Mouse (Mus musculus) retina, postnatal 7 days (tissue): ENCODE measurements around the gene Soat1.
"Not testable (repeated sequence)": the region's sequence is repeated elsewhere in the genome, so short reads cannot be mapped to it uniquely, and the experiment has no call there.

Source experiments
- DNase-seq: peaks from one replicate; pipeline ENCODE4 v3.0.0-alpha.2; 2012; ENCODE audit warnings: low read depth, low spot score

Gene Soat1

GRCm38 (mm10) chr1:156473961-156474503, at the start of gene Soat1:
Soat1 (minus strand) TSS chr1:156474331.
- peak; percentile 67 for DNase-seq

GRCm38 (mm10) chr1:156523842-156524241, 49.7 kb upstream of the Soat1 start, which contains the start of gene Gm10031:
Gm10031 (plus strand) TSS chr1:156524012.
- DNase-seq: not testable (repeated sequence)

GRCm38 (mm10) chr1:156521796-156522517, 47.8 kb upstream of the Soat1 start:
- no peak for DNase-seq

DNA sequence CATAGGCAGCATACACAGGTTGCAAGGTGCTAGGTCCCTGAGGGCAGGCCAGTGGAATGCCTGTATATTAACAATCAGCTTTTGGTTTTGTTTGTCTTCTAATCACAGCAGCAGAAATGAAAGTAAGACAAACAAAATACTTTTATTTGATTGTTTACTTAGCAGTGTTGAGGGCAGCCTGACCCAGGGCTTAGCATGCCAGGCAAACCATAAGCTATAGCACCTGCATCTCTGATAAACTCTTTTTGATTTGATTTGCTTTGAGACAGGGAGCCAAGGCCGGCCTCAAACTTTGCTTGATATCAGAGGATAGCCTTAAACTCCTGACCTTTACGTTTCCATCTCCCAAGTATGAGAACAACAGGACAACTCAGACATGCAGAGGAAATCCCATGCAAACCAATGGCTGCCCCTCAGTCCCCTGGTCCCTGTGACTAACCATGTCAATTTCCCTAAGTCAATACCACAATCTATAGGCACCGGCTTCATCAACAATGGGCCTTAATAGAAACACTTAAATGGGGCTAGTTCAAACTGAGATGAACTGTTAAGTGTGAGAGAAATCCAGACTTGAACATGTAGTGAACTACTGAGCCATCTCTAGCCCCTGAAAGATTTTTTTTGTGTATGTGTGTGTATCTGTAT, 46.1 kb upstream of the Soat1 start:
- DNase-seq: no peak

DNA sequence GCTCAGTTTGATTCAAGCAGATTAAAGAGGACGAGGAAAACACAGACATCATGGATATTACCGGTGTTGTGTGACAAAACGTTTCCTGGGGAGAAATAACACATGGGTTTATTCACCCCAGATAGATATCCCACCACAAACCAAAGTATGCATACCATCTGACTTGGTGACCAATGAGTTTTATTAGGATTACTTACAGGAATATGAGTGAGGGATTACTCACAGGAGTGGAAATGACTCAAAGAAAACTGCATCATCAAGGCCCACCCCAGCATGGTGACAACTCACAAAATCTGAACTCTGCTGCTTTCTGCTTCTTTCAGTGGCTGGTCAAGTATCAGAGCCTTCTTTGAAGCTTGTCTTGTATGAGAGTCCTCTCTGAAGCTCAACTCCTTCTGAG, 33.6 kb upstream of the Soat1 start:
- no peak for DNase-seq

DNA sequence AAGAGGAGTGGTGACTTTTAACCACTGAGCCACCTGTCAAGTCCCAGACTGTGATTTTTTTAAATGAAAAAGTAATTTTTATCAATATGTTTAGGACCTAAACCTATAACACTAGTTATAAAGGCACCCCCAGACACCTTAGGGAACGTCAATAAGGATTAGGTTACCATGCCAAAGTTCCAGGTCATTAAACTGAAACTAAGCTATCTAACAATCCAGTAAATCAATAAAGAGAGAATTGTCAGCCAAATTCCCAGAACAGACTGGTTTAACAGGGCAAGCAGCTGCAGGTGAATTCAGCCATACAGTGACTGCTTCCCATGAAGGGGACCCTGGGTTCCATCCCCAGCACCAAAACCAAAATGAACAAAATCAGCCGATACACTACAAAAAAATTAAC, 31.8 kb upstream of the Soat1 start:
- DNase-seq: no peak

DNA sequence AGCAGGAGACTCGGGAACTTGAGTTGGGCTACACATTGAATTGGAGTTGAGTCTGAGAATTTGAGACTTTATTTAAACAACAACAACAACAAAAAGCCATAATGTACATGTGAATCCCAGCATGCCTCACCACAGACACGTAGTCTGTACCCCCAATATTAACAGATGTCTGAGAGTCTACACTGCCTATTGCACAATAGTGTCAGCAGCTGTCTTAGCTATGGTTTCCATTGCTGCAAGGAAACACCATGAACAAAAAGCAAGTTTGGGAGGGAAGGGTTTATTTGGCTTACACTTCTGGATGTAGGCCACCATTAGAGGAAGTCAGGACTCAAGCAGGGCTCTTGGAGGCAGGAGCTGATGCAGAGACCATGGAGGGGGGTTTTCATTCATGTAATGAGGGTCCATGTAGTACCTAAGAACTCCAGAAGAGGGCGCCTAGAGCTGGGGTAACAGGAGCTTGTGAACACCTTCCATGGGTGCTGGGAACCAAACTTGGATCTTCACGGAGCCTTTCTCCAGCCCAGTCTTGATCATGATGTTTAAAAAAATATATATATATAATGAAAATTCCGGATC, 30.9 kb upstream of the Soat1 start:
- no peak for DNase-seq

- DNase-seq: no peak
These were observed 22.8 kb upstream of the Soat1 start for GRCm38 (mm10) chr1:156496910-156497309.

- no peak for DNase-seq
These were observed 20.9 kb upstream of the Soat1 start for GRCm38 (mm10) chr1:156495025-156495424.

DNA sequence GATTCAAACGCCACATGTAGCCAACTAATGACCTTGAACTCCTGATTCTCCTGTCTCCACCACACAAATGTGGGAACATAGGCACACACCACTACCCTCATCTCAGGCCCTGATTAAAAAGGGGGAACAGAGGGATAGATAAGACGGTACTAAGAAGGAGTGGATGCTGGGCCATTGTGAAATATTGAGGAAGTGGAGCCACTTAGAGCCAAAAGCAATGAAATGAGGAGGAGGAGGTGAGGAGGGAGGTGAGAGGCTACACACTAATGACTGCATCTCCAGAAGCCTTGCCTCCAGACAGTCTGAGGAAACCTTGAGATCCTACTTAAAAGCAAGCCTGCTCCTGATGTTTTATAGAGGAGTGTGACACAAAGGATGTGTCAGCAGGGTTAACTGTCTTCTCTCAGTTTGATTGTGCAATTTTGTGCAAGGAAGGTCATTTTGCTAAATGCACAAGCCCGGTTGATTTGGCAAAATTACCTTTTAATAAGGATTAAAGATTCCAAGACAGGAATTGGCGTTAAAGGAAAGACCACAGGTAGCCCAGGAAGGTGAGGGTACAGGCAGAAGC, 17.2 kb upstream of the Soat1 start:
- no peak for DNase-seq

DNA sequence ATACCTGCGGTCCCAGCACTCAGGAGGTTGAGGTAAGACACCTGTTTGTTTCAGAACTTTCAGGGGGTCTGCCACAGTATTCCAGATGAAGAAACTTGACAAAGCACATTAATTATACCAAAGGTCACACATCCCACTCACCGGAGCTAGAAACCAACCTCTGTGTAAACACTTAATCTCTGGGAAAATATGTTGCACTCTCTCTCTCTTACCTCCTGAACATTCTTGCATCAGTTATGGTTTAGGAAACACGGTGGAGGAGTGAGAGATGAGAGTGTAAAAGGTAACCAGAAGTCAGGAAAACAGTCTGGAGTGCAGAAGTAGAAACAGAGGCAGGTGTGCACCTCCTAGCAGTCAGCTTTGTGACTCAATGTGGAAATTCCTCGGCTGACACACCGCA, 13.9 kb upstream of the Soat1 start:
- DNase-seq: no peak

GRCm38 (mm10) chr1:156487498-156487897, 13.4 kb upstream of the Soat1 start:
- DNase-seq: no peak

DNA sequence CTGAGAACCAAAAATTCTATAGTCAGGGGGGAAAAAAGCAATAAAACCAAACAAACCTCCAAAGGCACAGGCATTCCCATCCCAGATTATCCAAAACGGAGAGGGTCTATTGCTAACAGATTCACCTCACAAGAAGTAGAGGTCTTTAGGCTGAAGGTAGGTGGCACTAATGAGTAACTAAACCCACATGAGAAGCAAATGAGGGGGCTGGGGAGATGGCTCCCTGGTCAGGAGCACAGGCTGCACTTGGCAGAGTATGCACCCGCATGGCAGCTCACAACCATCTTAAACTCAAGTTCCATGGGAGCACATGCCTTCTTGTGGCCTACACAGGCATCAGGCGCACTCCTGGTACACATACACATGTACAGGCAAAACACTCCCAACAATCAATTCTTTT, 7.7 kb upstream of the Soat1 start:
- no peak for DNase-seq

GRCm38 (mm10) chr1:156476535-156476934, 2.4 kb upstream of the Soat1 start:
- DNase-seq: no peak

DNA sequence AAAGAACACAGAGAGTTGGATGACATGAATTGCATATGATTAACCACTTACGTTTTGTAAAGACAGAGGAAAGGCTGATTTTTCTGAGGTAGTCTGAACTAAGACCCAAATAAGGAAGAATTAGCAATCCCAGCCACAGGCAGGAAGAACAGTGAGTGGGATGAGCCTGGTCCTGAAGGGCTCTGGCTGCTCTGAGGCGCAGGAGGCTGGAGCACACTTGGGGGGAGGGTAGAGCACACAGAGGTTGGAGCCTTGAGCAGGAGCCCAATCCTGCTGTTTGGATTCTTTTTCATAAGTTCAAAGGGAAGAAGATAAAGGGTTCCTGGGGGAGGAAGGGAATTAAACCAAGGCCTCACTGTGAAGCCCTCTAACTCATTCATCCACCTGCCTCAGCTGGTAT, 1.9 kb upstream of the Soat1 start:
- DNase-seq: no peak

DNA sequence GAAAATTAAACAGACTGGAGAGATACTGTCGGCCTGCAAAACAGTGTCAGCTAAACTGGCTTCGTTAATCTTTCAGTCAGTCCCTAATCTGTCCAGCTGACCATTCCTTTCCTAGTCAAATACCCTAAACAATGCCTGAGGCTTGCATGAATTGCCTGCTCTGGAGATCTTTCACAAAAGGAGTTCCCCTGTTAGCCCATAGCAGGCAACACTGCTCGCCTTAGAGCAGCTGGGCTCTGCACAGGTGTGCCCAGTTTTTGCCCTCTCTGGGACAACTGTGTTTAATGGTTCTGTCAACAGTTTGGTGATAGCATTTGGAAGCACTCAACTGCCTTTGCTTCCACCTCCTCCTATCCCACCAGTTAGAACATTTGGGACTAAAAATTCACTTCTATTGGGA, 723 bp upstream of the Soat1 start:
- no peak for DNase-seq

- no peak for DNase-seq
These were observed 1.1 kb downstream of the Soat1 start for GRCm38 (mm10) chr1:156473003-156473402.

GRCm38 (mm10) chr1:156471955-156472354, 2.2 kb downstream of the Soat1 start:
- DNase-seq: no peak

DNA sequence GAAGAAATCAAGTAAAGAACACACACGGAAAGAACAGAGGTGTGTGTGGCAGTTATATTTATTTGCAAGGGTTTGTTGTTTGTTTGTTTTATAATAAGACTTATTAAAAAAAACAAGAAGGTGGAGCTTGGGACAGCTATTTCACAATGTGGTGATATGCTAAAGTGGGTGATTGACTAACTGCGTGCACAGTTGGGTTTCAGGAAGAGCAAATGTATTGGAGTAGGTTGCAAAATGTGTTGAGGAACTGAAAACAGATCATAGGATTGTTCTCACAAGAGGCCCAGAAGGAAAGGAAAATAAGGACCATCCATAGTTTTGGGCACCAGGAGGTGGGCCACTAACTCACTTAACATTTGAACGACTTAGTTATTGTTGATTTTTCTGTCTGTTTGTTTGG, 3.1 kb downstream of the Soat1 start:
- no peak for DNase-seq

DNA sequence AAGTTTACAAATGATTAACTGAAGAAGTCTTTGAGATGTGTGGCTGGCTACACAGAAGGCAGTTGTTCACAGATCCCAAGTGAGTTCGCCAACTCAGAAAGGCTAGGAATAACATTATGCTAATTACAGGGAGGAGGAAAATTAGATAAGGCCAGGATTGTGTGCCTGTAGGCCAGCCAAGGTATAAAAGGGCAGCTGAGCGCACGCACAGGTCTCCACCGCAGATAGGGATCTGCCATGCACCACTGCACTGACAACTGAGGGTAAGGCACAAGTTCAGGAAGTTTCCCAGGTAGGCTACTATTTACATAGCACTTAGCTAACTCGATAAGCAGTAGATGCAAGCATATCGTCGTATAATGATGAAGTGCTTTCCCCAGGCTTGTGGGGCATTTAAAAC, 3.6 kb downstream of the Soat1 start:
- no peak for DNase-seq

DNA sequence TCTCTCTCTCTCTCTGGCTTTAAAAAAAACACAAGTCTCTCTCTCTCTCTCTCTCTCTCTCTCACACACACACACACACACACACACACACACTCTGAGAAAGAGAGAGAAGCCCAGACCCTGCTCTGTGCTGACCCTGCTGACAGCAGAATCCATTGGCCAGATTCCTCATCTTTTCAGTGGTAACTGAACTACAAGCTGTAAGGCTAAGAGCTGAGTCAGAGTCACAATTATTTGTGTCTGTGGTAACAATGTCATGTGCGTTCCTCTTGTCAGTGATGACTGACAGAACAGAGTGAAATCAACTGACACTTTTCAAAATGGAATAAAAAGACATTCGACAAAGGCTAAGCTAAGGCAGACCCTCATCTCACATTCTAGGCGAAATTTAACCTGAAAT, 5.6 kb downstream of the Soat1 start:
- DNase-seq: no peak

GRCm38 (mm10) chr1:156467655-156468255, 6.4 kb downstream of the Soat1 start:
- no peak for DNase-seq
